Mouse (Mus musculus) MEL (cell line): ENCODE results near the gene Thsd4. TPM values are rescaled to one million over a fixed set of nuclear protein-coding genes. Genes with fewer than 3 reads are reported as not detected.

Experiments used
- DNase-seq: peaks from one replicate; pipeline ENCODE4 v3.0.0; 2011; ENCODE audit warnings: low read depth, low spot score
- H3K27ac ChIP-seq: 2 replicates; pipeline ENCODE4 v1.5.1; 2012; ENCODE audit warnings: low read depth, mild to moderate bottlenecking, control low read depth, low read length, moderate library complexity; ENCODE audit not compliant: control insufficient read depth
- H3K27me3 ChIP-seq, 2 experiments: fragments of 150-350 bp in 1 of 2; sonication (generic) in 1 of 2; 2 replicates each; pipeline ENCODE4 v1.6.1; 2012; ENCODE audit warnings: low read length in 2 of 2, mild to moderate bottlenecking in 2 of 2, improper control_type of control experiment in 1 of 2, moderate library complexity in 1 of 2; ENCODE audit not compliant: insufficient read depth in 2 of 2, control insufficient read depth in 1 of 2
- H3K36me3 ChIP-seq, 2 experiments: 2 replicates each; pipeline ENCODE4 v1.6.1; 2012 to 2014; ENCODE audit warnings: low read length in 2 of 2, improper control_type of control experiment in 1 of 2, inconsistent platforms in 1 of 2, mild to moderate bottlenecking in 1 of 2; ENCODE audit not compliant: insufficient read depth in 2 of 2, control insufficient read depth in 1 of 2
- H3K4me1 ChIP-seq, 2 experiments: fragments of 150-350 bp in 1 of 2; sonication (generic) in 1 of 2; 2 replicates each; pipeline ENCODE4 v1.6.1; 2012; ENCODE audit warnings: low read length in 2 of 2, improper control_type of control experiment in 1 of 2, mild to moderate bottlenecking in 1 of 2; ENCODE audit not compliant: insufficient read depth in 2 of 2, control insufficient read depth in 1 of 2
- H3K4me3 ChIP-seq, 2 experiments: fragments of 150-350 bp in 1 of 2; sonication (generic) in 1 of 2; 2 replicates each; pipeline ENCODE4 v1.5.1; 2012; ENCODE audit warnings: low read depth in 2 of 2, low read length in 2 of 2, mild to moderate bottlenecking in 2 of 2, moderate library complexity in 2 of 2, control low read depth in 1 of 2, improper control_type of control experiment in 1 of 2; ENCODE audit not compliant: control insufficient read depth in 1 of 2, insufficient read depth in 1 of 2
- H3K79me2 ChIP-seq: 2 replicates; pipeline ENCODE4 v1.6.1; 2012; ENCODE audit warnings: mild to moderate bottlenecking, low read length, moderate library complexity; ENCODE audit not compliant: control insufficient read depth, poor library complexity, insufficient read depth
- H3K9ac ChIP-seq: 2 replicates; pipeline ENCODE4 v1.6.1; 2012; ENCODE audit warnings: low read depth, mild to moderate bottlenecking, control low read depth, low read length, moderate library complexity; ENCODE audit not compliant: control insufficient read depth, poor library complexity, severe bottlenecking
- H3K9me3 ChIP-seq: fragments of 150-350 bp; sonication (generic); replicated peaks from 2 replicates; pipeline ENCODE4 v1.6.1; 2012; ENCODE audit warnings: mild to moderate bottlenecking, low read length, improper control_type of control experiment, moderate library complexity; ENCODE audit not compliant: insufficient read depth
- BHLHE40 ChIP-seq: IDR thresholded peaks from 2 replicates; pipeline ENCODE4 v1.6.1; 2012; ENCODE audit warnings: low read depth, mild to moderate bottlenecking, inconsistent platforms, low read length, improper control_type of control experiment, borderline replicate concordance
- CHD1 ChIP-seq: IDR thresholded peaks from 2 replicates; pipeline ENCODE4 v1.6.1; 2012; ENCODE audit warnings: low read depth, mild to moderate bottlenecking, inconsistent platforms, low read length, improper control_type of control experiment
- CHD2 ChIP-seq: IDR thresholded peaks from 2 replicates; pipeline ENCODE4 v1.6.1; 2011; ENCODE audit warnings: low read length, improper control_type of control experiment
- EP300 ChIP-seq, 2 experiments: IDR thresholded peaks; 2 replicates each; pipeline ENCODE4 v1.6.1; 2011; ENCODE audit warnings: improper control_type of control experiment in 2 of 2, low read length in 2 of 2, low read depth in 1 of 2, mild to moderate bottlenecking in 1 of 2
- GATA1 ChIP-seq: IDR thresholded peaks from 2 replicates; pipeline ENCODE4 v1.6.1; 2011; ENCODE audit warnings: low read depth, low read length, improper control_type of control experiment
- HCFC1 ChIP-seq: IDR thresholded peaks from 2 replicates; pipeline ENCODE4 v1.6.1; 2012; ENCODE audit warnings: low read depth, mild to moderate bottlenecking, inconsistent platforms, low read length, improper control_type of control experiment, moderate library complexity
- JUND ChIP-seq: IDR thresholded peaks from 2 replicates; pipeline ENCODE4 v1.6.1; 2011; ENCODE audit warnings: low read depth, mild to moderate bottlenecking, improper control_type of control experiment, low read length
- KAT2A ChIP-seq: conservative IDR thresholded peaks from 2 replicates; pipeline ENCODE4 v1.6.1; 2012; ENCODE audit warnings: low read depth, low read length, improper control_type of control experiment, inconsistent platforms
- MAFK ChIP-seq: IDR thresholded peaks from 2 replicates; pipeline ENCODE4 v1.6.1; 2011; ENCODE audit warnings: low read depth, mild to moderate bottlenecking, low read length, improper control_type of control experiment, borderline replicate concordance
- MAX ChIP-seq: IDR thresholded peaks from 2 replicates; pipeline ENCODE4 v1.6.1; 2011; ENCODE audit warnings: low read length, improper control_type of control experiment
- MAZ ChIP-seq: IDR thresholded peaks from 2 replicates; pipeline ENCODE4 v1.6.1; 2012; ENCODE audit warnings: low read depth, mild to moderate bottlenecking, inconsistent platforms, low read length, improper control_type of control experiment
- MXI1 ChIP-seq: IDR thresholded peaks from 2 replicates; pipeline ENCODE4 v1.6.1; 2011; ENCODE audit warnings: mild to moderate bottlenecking, low read depth, low read length, improper control_type of control experiment
- NRF1 ChIP-seq: IDR thresholded peaks from 2 replicates; pipeline ENCODE4 v1.6.1; 2014; ENCODE audit warnings: low read depth, mild to moderate bottlenecking, inconsistent platforms, low read length, improper control_type of control experiment, moderate library complexity; ENCODE audit not compliant: poor library complexity, insufficient read depth, severe bottlenecking
- POLR2AphosphoS2 ChIP-seq: IDR thresholded peaks from 2 replicates; pipeline ENCODE4 v1.6.1; 2011; ENCODE audit warnings: low read length, improper control_type of control experiment
- POLR2AphosphoS5 ChIP-seq: IDR thresholded peaks from 2 replicates; pipeline ENCODE4 v1.6.1; 2012; ENCODE audit warnings: low read depth, borderline replicate concordance, mild to moderate bottlenecking, inconsistent platforms, low read length, moderate library complexity, mixed read lengths
- SIN3A ChIP-seq: IDR thresholded peaks from 2 replicates; pipeline ENCODE4 v1.6.1; 2012; ENCODE audit warnings: low read length, improper control_type of control experiment, inconsistent platforms
- TAL1 ChIP-seq: IDR thresholded peaks from 2 replicates; pipeline ENCODE4 v1.6.1; 2012; ENCODE audit warnings: mild to moderate bottlenecking, inconsistent platforms, low read length, moderate library complexity, mixed read lengths
- USF2 ChIP-seq, 2 experiments: IDR thresholded peaks; 2 replicates each; pipeline ENCODE4 v1.6.1; 2011 to 2012; ENCODE audit warnings: improper control_type of control experiment in 2 of 2, low read length in 2 of 2, borderline replicate concordance in 1 of 2, inconsistent platforms in 1 of 2, low read depth in 1 of 2, mild to moderate bottlenecking in 1 of 2; ENCODE audit not compliant: insufficient read depth in 1 of 2
- ZKSCAN1 ChIP-seq: IDR thresholded peaks from 2 replicates; pipeline ENCODE4 v1.6.1; 2012; ENCODE audit warnings: low read depth, mild to moderate bottlenecking, inconsistent platforms, low read length, improper control_type of control experiment, moderate library complexity
- polyA plus RNA-seq, 2 experiments: library from polyadenylated mRNA; stranded (reverse) in 1 of 2; unstranded in 1 of 2; fragments of >175 nt in 1 of 2; fragments of >200 nt in 1 of 2; gene quantifications; 2 replicates each; pipeline versions ENCODE4 v1.2.1 to v1.2.4; 2012; ENCODE audit warnings: low replicate concordance in 2 of 2, low read depth in 1 of 2; ENCODE audit not compliant: insufficient read length in 2 of 2, insufficient read depth in 1 of 2, missing spikeins in 1 of 2
- total RNA-seq: library from RNA; depleted of rRNA; stranded (reverse); fragments of 300-350 nt; gene quantifications from 2 replicates; pipeline ENCODE4 v1.2.3, GENCODE M21; 2012

The Thsd4 gene
- total and polyA plus RNA-seq, 3 experiments: 0.08 TPM; not detected in 1

DNA sequence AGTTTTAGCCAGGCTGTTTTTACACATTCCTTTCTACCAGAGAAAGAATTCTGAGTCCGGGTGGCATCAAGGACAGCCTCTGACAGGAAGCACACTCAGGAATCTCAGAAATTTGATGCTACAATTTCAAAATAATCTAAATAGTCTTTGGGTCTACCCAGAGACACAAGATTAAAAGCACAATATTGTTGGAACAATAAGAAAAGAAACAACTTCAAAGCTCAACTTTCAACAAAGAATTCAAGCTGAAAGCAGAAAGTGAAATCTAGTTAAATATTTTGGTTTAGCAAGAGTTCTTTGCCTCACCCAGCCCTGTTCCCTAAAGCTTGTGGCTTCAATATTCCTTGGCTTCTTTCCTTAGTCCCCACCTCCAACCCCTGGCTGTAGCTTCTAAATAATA is 415.7 kb downstream of the Thsd4 start:
- Histone ChIP-seq H3K27ac (no peak overlapping the region), H3K4me1 (no peaks in the 10 kb centered on the region), H3K27me3 (peaks cover 0 to 2% of the 10 kb centered on the region in 2 experiments; a peak in 1 of 4 replicates), H3K79me2 (no peaks in the 10 kb centered on the region), H3K9me3 (no peaks in the 10 kb centered on the region), H3K9ac (no peak overlapping the region), H3K4me3 (no peak overlapping the region), H3K36me3 (no peaks in the 10 kb centered on the region)
- no peak for DNase-seq
- TF ChIP-seq EP300 (IDR thresholded peaks at IDR 0.05; ENCODE audit: low read depth in 1 of 2, low read length in 2 of 2): no peak
- no peak for TF ChIP-seq USF2 (IDR thresholded peaks at IDR 0.05; ENCODE audit: borderline replicate concordance in 1 of 2, insufficient read depth in 1 of 2, low read depth in 1 of 2, low read length in 2 of 2)
- no peak for TF ChIP-seq POLR2AphosphoS5

DNA sequence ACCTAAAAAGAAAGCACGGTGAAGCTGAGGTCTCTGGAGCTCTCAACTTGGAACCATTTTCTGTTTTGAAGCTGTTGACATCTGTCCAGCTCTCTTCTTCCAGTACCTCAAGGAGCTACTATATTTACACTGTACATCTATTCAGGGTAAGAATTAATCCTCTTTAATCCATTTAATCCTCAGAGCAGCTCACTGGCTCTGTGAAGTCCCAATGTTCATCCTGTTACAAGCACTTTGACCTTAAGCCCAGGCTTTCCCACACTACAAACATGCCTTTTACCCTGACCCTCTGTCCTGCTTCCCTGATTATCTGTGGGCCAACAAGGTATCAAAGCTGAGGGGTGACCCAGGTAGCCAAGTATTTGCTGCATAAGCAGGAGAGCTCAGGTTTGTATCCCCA is 427.6 kb downstream of the Thsd4 start:
- H3K9ac ChIP-seq: no peak overlapping the region
- TF ChIP-seq BHLHE40: no peak
- TF ChIP-seq HCFC1: no peak
- TF ChIP-seq TAL1: no peak
- no peak for TF ChIP-seq CHD2
- no peak for TF ChIP-seq NRF1
- TF ChIP-seq USF2 (IDR thresholded peaks at IDR 0.05; ENCODE audit: borderline replicate concordance in 1 of 2, insufficient read depth in 1 of 2, low read depth in 1 of 2, low read length in 2 of 2): no peak
- TF ChIP-seq MAZ: no peak
- TF ChIP-seq MAFK: no peak
- no peak for TF ChIP-seq GATA1
- TF ChIP-seq CHD1: no peak
- no peak for TF ChIP-seq MXI1
- no peak for TF ChIP-seq KAT2A
- no peak for TF ChIP-seq ZKSCAN1
- no peak for TF ChIP-seq POLR2AphosphoS2
- no peak for TF ChIP-seq JUND
- no peak for TF ChIP-seq MAX
- TF ChIP-seq SIN3A: no peak
- TF ChIP-seq, all 39 proteins: peak for 0
- H3K27me3 ChIP-seq: peaks cover 0 to 6% of the 10 kb centered on the region in 2 experiments; a peak in 3 of 4 replicates
- no peaks in the 10 kb centered on the region for H3K79me2 ChIP-seq
- H3K27ac ChIP-seq: no peak overlapping the region
- no peaks in the 10 kb centered on the region for H3K9me3 ChIP-seq
- H3K4me1 ChIP-seq: no peaks in the 10 kb centered on the region
- H3K4me3 ChIP-seq: no peak overlapping the region
- H3K36me3 ChIP-seq: no peaks in the 10 kb centered on the region
- no peak for DNase-seq
